ENCODE assay signal across 7 mouse cellular contexts in the genomic region with DNA sequence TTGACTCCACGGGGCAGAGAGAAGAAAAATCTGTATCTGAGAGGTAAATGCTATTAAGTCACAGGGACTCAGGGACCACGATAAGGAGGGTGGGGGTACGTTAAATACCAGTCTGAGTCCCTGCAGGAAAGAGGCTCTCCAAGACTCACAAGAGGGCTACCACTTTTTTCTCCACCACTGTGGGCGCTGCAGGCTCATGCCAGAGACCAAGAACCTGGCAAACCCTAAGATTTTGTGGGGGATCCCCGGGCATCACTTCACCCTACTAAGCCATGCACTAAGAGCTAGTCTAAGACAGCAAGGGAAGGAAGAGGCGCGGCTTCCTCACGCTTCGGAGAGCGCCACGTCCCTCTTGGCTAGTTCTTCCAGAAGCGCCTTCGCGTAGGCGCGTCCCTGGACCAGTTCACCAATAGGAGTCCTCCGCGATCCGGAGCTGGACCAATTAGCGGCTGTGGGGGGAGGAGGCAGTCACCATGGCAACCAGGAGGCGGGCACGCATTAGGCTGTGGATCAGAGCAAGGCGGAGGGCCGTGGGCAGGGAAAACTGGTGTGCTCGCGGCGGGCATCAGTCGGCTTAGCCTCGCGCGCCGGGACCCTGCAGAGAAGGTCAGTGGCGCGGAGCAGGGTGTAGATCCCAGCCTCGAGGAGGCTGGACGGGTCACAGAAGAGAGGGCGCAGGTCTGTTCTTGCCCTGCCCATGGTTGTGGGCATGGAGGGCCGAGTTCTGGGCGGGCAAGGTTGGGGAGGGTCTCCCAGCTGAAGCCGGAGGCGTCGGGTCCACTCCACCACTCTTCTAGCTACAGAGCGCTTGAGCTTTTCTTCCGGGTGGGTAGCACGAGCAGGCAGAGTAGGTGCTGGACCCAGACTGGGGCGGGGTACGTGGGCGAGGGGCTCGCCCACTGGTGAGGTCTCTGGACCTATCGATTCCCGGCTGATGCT. TPM values are rescaled to one million over a fixed set of nuclear protein-coding genes. Genes with fewer than 3 reads are reported as not detected.
DNase-seq lines count a peak whose midpoint lies in the region; ATAC-seq lines count a peak whose summit lies in the region.

A gene (plus strand): TSS at position 491 of the 939 bp plus-strand sequence.

- peak within 1 kb of the TSS; percentile 72 for H3K9ac ChIP-seq in embryonic facial prominence, embryonic 12.5 days
- peak within 1 kb of the TSS; percentile 74 for H3K9ac ChIP-seq in limb, embryonic 11.5 days (ENCODE audit: low read length)
- peak within 1 kb of the TSS; percentile 88 for H3K9ac ChIP-seq in midbrain, embryonic 14.5 days (replicated peaks; ENCODE audit: low read length)

- no peaks in the 10 kb centered on the region for H3K36me3 ChIP-seq in embryonic facial prominence, embryonic 12.5 days
- H3K36me3 ChIP-seq in limb, embryonic 11.5 days (ENCODE audit: control insufficient read depth, insufficient read depth, low read length), result no peaks in the 10 kb centered on the region
- no peaks in the 10 kb centered on the region for H3K36me3 ChIP-seq in midbrain, embryonic 14.5 days (ENCODE audit: control insufficient read depth, insufficient read depth, low read length)

- peak within 1 kb of the TSS; percentile 87 for H3K4me2 ChIP-seq in embryonic facial prominence, embryonic 12.5 days (replicated peaks)
- H3K4me2 ChIP-seq in limb, embryonic 11.5 days (ENCODE audit: low read depth, severe bottlenecking), result peak within 1 kb of the TSS; percentile 83
- peak within 1 kb of the TSS; percentile 74 for H3K4me2 ChIP-seq in midbrain, embryonic 14.5 days (ENCODE audit: low read length)

- peak; percentile 97 for DNase-seq in adrenal gland, postnatal 25 days
- DNase-seq in heart, adult 11 months, result peak; percentile 100
- DNase-seq in kidney, adult 18-20 months, result peak; percentile 99
- DNase-seq in limb, embryonic 11.5 days (ENCODE audit: low spot score), result peak; percentile 99
- peak; percentile 99 for DNase-seq in midbrain, embryonic 14.5 days
- DNase-seq in spleen, adult 18-20 months, result peak; percentile 96 to 97

- under 1% methylated on average over 51 of the region's 51 CpGs for WGBS in embryonic facial prominence, embryonic 12.5 days
- under 1% methylated on average over 51 of the region's 51 CpGs for WGBS in limb, embryonic 11.5 days
- under 1% methylated on average over 51 of the region's 51 CpGs for WGBS in midbrain, embryonic 14.5 days

- H3K9me3 ChIP-seq in embryonic facial prominence, embryonic 12.5 days, result no peaks in the 10 kb centered on the region
- H3K9me3 ChIP-seq in limb, embryonic 11.5 days (ENCODE audit: control insufficient read depth, low read length), result no peaks in the 10 kb centered on the region
- H3K9me3 ChIP-seq in midbrain, embryonic 14.5 days (ENCODE audit: control insufficient read depth, low read length), result no peaks in the 10 kb centered on the region

- H3K4me3 ChIP-seq in embryonic facial prominence, embryonic 12.5 days, result peak within 1 kb of the TSS; percentile 74
- peak within 1 kb of the TSS; percentile 76 for H3K4me3 ChIP-seq in limb, embryonic 11.5 days (ENCODE audit: low read depth, low read length)
- peak within 1 kb of the TSS; percentile 75 for H3K4me3 ChIP-seq in midbrain, embryonic 14.5 days (replicated peaks; ENCODE audit: low read depth, low read length)

- ATAC-seq in embryonic facial prominence, embryonic 12.5 days (ENCODE audit: insufficient number of reproducible peaks, insufficient read depth, low FRiP score, low TSS enrichment), result peak; percentile 98
- ATAC-seq in limb, embryonic 11.5 days (ENCODE audit: insufficient number of reproducible peaks, low FRiP score, low TSS enrichment, low read depth), result peak; percentile 100
- peak; percentile 100 for ATAC-seq in midbrain, embryonic 14.5 days (ENCODE audit: low FRiP score, low TSS enrichment)

- 0 out of 2 replicates have a peak, but pooled peaks cover 7% of the 10 kb centered on the region for H3K4me1 ChIP-seq in embryonic facial prominence, embryonic 12.5 days
- H3K4me1 ChIP-seq in limb, embryonic 11.5 days (ENCODE audit: control insufficient read depth, insufficient read depth, low read length), result no peaks in the 10 kb centered on the region
- peaks cover 9% of the 10 kb centered on the region for H3K4me1 ChIP-seq in midbrain, embryonic 14.5 days (ENCODE audit: control insufficient read depth, insufficient read depth, low read length)

- 0 out of 2 replicates have a peak within 1 kb of the TSS, but pooled peaks have one; percentile 46 for H3K27ac ChIP-seq in embryonic facial prominence, embryonic 12.5 days
- H3K27ac ChIP-seq in limb, embryonic 11.5 days (replicated peaks; ENCODE audit: low read depth, low read length), result no peak within 1 kb of the TSS
- peak within 1 kb of the TSS; percentile 90 for H3K27ac ChIP-seq in midbrain, embryonic 14.5 days (replicated peaks; ENCODE audit: low read depth, low read length)

- H3K27me3 ChIP-seq in embryonic facial prominence, embryonic 12.5 days, result no peaks in the 10 kb centered on the region
- H3K27me3 ChIP-seq in limb, embryonic 11.5 days (ENCODE audit: control insufficient read depth, insufficient read depth, low read length), result no peaks in the 10 kb centered on the region
- H3K27me3 ChIP-seq in midbrain, embryonic 14.5 days (ENCODE audit: control insufficient read depth, insufficient read depth, low read length), result no peaks in the 10 kb centered on the region

RNA-seq across cellular contexts. Expression of the gene that starts here (rescaled TPM):
- total RNA-seq in adrenal gland, postnatal 25 days (2021), result 16.7 and 21.8 TPM in 2 replicates
- polyA plus RNA-seq in embryonic facial prominence, embryonic 12.5 days (2016; fragmentation: Nextera tagmentation; extraction: Ambion mirVana), result 13.3 and 13.7 TPM in 2 replicates
- 13.8 and 15.3 TPM in 2 replicates for polyA plus RNA-seq in limb, embryonic 11.5 days (2014; fragmentation: Nextera tagmentation; extraction: Ambion mirVana)
- 25.9 and 30.2 TPM in 2 replicates for polyA plus RNA-seq in midbrain, embryonic 14.5 days (2014; fragmentation: Nextera tagmentation; extraction: Ambion mirVana)
